Comparison of ENCODE assay signal across 19 mouse cellular contexts in genomic region chr14:61301323-61301722, GRCm38 (mm10). TPM values are rescaled to one million over a fixed set of nuclear protein-coding genes. Genes with fewer than 3 reads are reported as not detected.
"Had no signal": no experiment of that assay in that cellular context is flagged by ENCODE, and none has a peak within 500 bp of the region (broad histone marks: within the 10 kb centered on the region; RNA-seq: fewer than 3 reads in every experiment).

No protein-coding gene starts in this region.

- DNase-seq: kidney, adult 11 months; kidney, adult 9 months; kidney, postnatal 14 days; kidney, postnatal 4 days; liver; lung, adult 18-20 months; lung, postnatal 10 days; lung, postnatal 36 days; retina, postnatal 1 day; right cerebral cortex, postnatal 25 days; spleen, adult 18-20 months; thymus, adult 18-20 months; thymus, postnatal 4 days had no signal

- ATAC-seq: liver, embryonic 12.5 days; midbrain, embryonic 13.5 days; midbrain, embryonic 16.5 days had no signal

RNA-seq across cellular contexts. Expression of gene Sgcg, which starts 43.0 kb away (rescaled TPM):
- total RNA-seq: left cerebral cortex, postnatal 25 days; monocyte, adult 5-6 weeks; neutrophil, adult 5-6 weeks had no signal
